Mouse (Mus musculus) hindbrain, embryonic 16.5 days (tissue): ENCODE measurements around the gene Ube2e2. TPM values are rescaled to one million over a fixed set of nuclear protein-coding genes. Genes with fewer than 3 reads are reported as not detected.
"Not testable (repeated sequence)": the region's sequence is repeated elsewhere in the genome, so short reads cannot be mapped to it uniquely, and the experiment has no call there.

ENCODE experiments used
- ATAC-seq: fragments of 200-750 bp; cut with Nextera tagmentation; 2 replicates; pipeline ENCODE4 v1.8.0; 2017; ENCODE audit warnings: moderate TSS enrichment, moderate library complexity
- H3K27ac ChIP-seq: fragments of 300-500 bp; sonication (generic); 2 replicates; pipeline ENCODE4 v1.5.1; 2014; ENCODE audit warnings: low read depth, mild to moderate bottlenecking, control low read depth, low read length, moderate library complexity
- H3K27me3 ChIP-seq: fragments of 300-500 bp; sonication (generic); replicated peaks from 2 replicates; pipeline ENCODE4 v1.6.1; 2014; ENCODE audit warnings: low read length; ENCODE audit not compliant: control insufficient read depth, insufficient read depth
- H3K36me3 ChIP-seq: fragments of 300-500 bp; sonication (generic); 2 replicates; pipeline ENCODE4 v1.6.1; 2014; ENCODE audit warnings: mild to moderate bottlenecking, low read length, moderate library complexity, mixed read lengths; ENCODE audit not compliant: control insufficient read depth, insufficient read depth
- H3K4me1 ChIP-seq: fragments of 300-500 bp; sonication (generic); 2 replicates; pipeline ENCODE4 v1.6.1; 2014; ENCODE audit warnings: low read depth, low read length; ENCODE audit not compliant: control insufficient read depth, insufficient read depth
- H3K4me2 ChIP-seq: fragments of 300-500 bp; sonication (generic); 2 replicates; pipeline ENCODE4 v1.6.1; 2014; ENCODE audit warnings: mild to moderate bottlenecking, low read length, control low read depth, moderate library complexity
- H3K4me3 ChIP-seq: fragments of 300-500 bp; sonication (generic); 2 replicates; pipeline ENCODE4 v1.5.1; 2014; ENCODE audit warnings: mild to moderate bottlenecking, low read length, control low read depth, moderate library complexity
- H3K9ac ChIP-seq: fragments of 300-500 bp; sonication (generic); 2 replicates; pipeline ENCODE4 v1.6.1; 2014; ENCODE audit warnings: low read depth, mild to moderate bottlenecking, control low read depth, low read length, moderate library complexity
- H3K9me3 ChIP-seq: fragments of 300-500 bp; sonication (generic); 2 replicates; pipeline ENCODE4 v1.6.1; 2014; ENCODE audit warnings: mild to moderate bottlenecking, low read length, moderate library complexity; ENCODE audit not compliant: control insufficient read depth
- WGBS: fragments of 180-500 bp; shearing (Covaris S2); extraction: QIAGEN DNeasy Blood & Tissue Kit; methylation state at CpG from one replicate; pipeline ENCODE4 v1.1.7; 2014; 5-methylcytosine and 5-hydroxymethylcytosine counted together
- polyA plus RNA-seq: library from polyadenylated mRNA; unstranded; fragments of >200 nt; fragmentation: Nextera tagmentation; extraction: Ambion mirVana; gene quantifications from 2 replicates; pipeline ENCODE4 v1.2.1, GENCODE M21; 2015

Ube2e2 gene
- polyA plus RNA-seq, 1 experiment from 2014 or later: 145 TPM

- 65% methylated on average over 2 of the region's 2 CpGs for WGBS
- no peak overlapping the region for H3K9ac ChIP-seq
- no peaks in the 10 kb centered on the region for H3K36me3 ChIP-seq
- no peak overlapping the region for H3K4me3 ChIP-seq
- H3K4me1 ChIP-seq: no peaks in the 10 kb centered on the region; the same call in 1 of the 2 replicates
- no peak overlapping the region for H3K4me2 ChIP-seq
- H3K27me3 ChIP-seq: no peaks in the 10 kb centered on the region
- H3K27ac ChIP-seq: 0 out of 2 replicates have a peak overlapping the region, but pooled peaks have one; percentile 1
- H3K9me3 ChIP-seq: no peaks in the 10 kb centered on the region
- peak; percentile 59; the same call in 1 of the 2 replicates for ATAC-seq
These were observed 339.5 kb downstream of the Ube2e2 start for GRCm38 (mm10) chr14:18554627-18554988.

- H3K4me3 ChIP-seq: no peak overlapping the region
- peak; percentile 69 for ATAC-seq
- H3K4me1 ChIP-seq: no peaks in the 10 kb centered on the region; the same call in 1 of the 2 replicates
- H3K36me3 ChIP-seq: no peaks in the 10 kb centered on the region
- WGBS: 55% methylated on average over 3 of the region's 3 CpGs
- H3K27me3 ChIP-seq: no peaks in the 10 kb centered on the region
- H3K27ac ChIP-seq: 0 out of 2 replicates have a peak overlapping the region, but pooled peaks have one; percentile 1
- H3K4me2 ChIP-seq: no peak overlapping the region
- no peak overlapping the region for H3K9ac ChIP-seq
- no peaks in the 10 kb centered on the region for H3K9me3 ChIP-seq
These were observed 340.0 kb downstream of the Ube2e2 start for GRCm38 (mm10) chr14:18553987-18554626.

- WGBS: 72% methylated on average over 5 of the region's 5 CpGs
- ATAC-seq: no peak
- H3K4me2 ChIP-seq: no peak overlapping the region
- no peak overlapping the region for H3K9ac ChIP-seq
- no peak overlapping the region for H3K27ac ChIP-seq
- H3K36me3 ChIP-seq: no peaks in the 10 kb centered on the region
- no peaks in the 10 kb centered on the region for H3K27me3 ChIP-seq
- H3K9me3 ChIP-seq: no peaks in the 10 kb centered on the region
- H3K4me3 ChIP-seq: no peak overlapping the region
- no peaks in the 10 kb centered on the region for H3K4me1 ChIP-seq
These were observed 346.5 kb downstream of the Ube2e2 start for GRCm38 (mm10) chr14:18547541-18547940.

- H3K27me3 ChIP-seq, H3K4me3 ChIP-seq, H3K4me1 ChIP-seq, H3K4me2 ChIP-seq, H3K9ac ChIP-seq, ATAC-seq, H3K36me3 ChIP-seq, H3K9me3 ChIP-seq, H3K27ac ChIP-seq: not testable (repeated sequence)
- WGBS: 75% methylated on average over 4 of the region's 4 CpGs
These were observed 355.0 kb downstream of the Ube2e2 start for GRCm38 (mm10) chr14:18539092-18539491.

GRCm38 (mm10) chr14:18530899-18531298 is 363.2 kb downstream of the Ube2e2 start:
- 77% methylated on average over 2 of the region's 2 CpGs for WGBS
- Histone ChIP-seq H3K9ac (no peak overlapping the region), H3K36me3 (no peaks in the 10 kb centered on the region), H3K27me3 (no peaks in the 10 kb centered on the region), H3K4me1 (no peaks in the 10 kb centered on the region), H3K4me3 (no peak overlapping the region), H3K9me3 (peaks cover 3% of the 10 kb centered on the region; the same call in 1 of the 2 replicates), H3K4me2 (no peak overlapping the region), H3K27ac (no peak overlapping the region)
- no peak for ATAC-seq

- Histone ChIP-seq H3K36me3 (no peaks in the 10 kb centered on the region), H3K4me1 (no peaks in the 10 kb centered on the region), H3K4me3 (no peak overlapping the region), H3K27ac (no peak overlapping the region), H3K9ac (no peak overlapping the region), H3K9me3 (peaks cover 3% of the 10 kb centered on the region; the same call in 1 of the 2 replicates), H3K27me3 (no peaks in the 10 kb centered on the region), H3K4me2 (no peak overlapping the region)
- 87% methylated on average over 4 of the region's 4 CpGs for WGBS
- no peak for ATAC-seq
These were observed 363.6 kb downstream of the Ube2e2 start for GRCm38 (mm10) chr14:18530496-18530895.
